Mouse (Mus musculus): ENCODE data around the gene Alpk1.

Alpk1 gene

DNA sequence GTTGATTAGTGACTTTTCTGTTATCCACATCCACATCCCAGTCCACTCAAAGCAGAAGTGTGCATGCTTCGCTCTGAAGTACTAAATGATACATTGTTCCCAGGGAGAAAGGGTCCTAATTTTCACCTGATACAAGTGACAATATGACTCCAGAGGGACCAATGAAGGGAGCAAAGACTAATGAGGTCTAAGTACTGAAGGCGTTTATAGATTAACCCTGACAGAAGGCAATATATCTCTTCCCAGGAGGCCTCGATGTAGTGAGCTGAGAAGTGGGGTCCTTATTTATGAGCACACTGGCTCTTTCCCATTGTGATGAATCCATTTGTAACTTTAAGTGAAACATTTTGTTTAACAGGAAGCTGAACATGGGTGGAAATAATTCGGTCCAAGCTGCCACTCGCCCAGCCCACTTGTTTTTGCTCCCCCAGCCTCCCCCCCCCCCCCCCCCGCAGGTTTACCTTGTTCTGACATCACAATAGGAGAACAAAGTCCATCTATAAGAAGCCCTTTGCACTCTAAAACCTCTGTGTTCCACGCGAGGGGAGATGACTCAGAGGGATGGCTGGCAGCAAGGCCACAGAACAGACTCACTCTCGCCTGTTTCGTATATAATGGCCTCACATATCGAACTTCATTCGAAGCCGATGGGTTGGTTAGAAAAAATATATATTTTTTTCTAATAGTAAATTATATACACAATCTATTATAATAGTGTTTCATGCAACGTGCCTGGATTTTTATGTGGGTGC is 36.5 kb downstream of the Alpk1 start:
- no peak for DNase-seq

DNA sequence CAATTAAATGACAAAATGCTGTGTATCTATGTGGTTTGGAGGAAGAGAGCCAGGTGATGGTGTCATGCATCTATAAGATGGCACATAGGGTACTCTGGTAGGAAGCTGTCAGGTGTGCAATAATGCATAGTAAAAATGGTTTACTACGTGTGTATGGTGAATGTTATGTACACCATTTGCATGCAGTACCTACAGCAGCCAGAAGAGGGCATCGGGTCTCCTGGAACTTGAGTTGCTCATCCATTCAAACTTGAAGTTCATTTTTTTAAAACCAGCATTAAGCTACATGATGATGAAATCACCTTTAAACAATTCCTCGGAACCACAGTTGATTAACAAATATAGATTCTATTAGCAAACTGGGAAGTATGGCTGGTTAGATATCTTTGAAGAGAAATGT is 38.9 kb downstream of the Alpk1 start:
- no peak for DNase-seq

DNA sequence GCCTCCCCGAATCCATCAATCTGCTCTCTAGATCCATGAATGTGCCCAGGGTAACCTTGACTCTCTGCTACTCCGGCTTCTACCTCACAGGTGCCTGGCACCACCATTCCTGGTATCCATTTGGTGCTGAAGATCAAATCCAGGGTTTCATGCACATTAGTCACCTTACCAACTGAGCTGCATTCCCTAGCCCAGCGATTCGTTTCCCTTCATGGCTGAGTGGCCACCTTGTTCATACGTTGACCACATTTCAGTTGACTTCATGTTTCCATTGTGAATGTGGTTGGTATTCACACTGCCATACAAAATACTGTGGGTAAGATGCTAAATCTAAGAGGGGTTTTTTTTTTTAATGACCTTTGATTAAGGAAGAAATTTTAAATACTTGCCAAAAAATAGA is 42.5 kb downstream of the Alpk1 start:
- DNase-seq: no peak

DNA sequence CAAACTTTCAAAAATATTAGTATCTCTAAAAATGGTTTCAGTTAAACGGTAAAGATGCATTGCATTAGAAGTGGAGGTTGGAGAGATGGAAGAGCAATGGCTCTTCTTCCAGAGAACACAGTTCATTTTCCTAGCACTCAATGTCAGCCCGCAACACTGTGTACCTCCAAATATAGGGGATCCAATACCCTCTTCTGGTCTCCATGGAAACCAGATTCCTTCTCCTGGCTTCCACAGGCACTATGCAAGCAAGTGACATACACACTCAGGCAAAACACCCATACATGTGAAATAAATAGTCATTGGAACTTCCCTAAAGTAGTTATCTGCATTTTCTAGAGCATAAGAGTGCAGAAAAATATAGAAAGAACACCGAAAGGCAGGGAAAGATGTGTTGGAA is 44.9 kb downstream of the Alpk1 start:
- no peak for DNase-seq

DNA sequence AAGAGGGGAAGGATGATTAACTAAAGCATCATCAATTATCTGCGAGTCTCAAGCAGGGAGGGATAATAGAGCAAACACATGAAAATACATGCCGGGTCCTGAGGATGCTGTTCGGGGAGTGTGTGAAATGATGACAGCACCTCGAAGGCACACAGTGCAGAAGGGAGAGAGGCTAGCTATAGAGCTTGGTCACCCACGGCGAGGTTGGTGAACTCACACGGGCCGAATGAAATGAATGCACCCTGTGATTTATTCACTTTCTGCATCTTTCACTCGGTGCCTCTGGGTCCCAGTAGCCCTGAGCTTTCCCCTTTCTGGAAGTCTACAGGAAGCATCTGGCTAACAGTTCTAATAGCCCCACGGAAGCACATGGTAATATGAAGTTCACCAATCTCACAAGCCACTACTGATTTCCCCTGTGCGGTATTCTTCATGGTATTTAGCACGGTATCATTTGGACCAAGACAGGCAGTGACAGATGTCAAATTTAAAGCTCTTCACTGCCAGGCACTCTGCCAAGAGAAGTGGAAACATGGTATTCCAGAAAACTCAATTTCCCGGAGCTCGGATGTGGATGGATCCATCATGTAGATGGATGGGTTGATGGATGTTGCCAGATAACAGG is 50.7 kb downstream of the Alpk1 start:
- DNase-seq: no peak

DNA sequence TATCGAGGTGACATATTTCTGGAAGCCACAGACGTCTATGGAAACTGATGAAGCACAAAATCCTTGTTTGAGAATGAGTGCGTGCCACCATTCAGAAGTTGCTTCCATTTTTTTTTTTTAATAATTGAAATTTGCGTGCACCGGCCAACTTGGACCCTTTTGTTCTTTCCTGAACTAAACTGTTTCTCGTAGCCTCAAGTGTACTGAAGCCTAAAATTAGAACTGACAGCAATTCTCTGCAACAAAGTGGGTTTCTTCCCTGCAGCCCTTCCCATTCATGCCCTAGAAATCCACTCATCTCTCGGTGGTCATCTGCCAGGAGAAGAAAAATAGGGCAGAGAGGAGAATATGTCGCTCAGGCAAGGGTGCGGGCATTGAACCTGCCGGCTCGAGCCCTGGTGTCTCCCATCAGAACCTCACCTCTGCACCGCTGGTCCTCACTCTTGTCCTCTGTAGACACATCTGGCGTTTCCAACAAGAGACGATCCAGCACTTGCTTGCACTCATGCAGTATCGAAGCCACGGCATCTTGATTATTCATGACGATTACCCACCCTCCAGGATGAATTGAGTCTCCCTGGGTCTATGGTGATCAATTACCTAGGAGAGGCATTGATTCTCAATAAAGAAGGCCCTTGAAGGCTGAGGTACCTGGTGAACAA is 51.3 kb downstream of the Alpk1 start:
- DNase-seq: no peak

DNA sequence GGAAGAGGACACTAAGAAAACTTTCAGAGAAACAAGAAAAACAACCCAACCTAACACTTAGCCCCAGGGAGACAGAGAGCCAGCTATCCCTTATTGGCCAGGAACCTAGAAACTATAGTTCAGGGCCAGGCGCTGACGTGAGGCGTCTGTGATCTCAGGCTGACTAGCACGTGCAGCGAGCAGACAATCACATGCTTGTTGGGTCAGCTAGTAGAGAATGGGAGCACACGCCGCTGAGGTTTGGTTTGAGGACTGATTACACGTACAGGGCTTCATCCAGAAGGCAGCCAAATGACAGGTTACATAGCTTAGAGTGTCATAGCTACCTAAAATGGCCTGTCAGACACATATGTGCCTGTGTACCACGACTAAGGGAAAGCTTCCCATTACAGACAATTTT is 52.3 kb downstream of the Alpk1 start:
- no peak for DNase-seq

DNA sequence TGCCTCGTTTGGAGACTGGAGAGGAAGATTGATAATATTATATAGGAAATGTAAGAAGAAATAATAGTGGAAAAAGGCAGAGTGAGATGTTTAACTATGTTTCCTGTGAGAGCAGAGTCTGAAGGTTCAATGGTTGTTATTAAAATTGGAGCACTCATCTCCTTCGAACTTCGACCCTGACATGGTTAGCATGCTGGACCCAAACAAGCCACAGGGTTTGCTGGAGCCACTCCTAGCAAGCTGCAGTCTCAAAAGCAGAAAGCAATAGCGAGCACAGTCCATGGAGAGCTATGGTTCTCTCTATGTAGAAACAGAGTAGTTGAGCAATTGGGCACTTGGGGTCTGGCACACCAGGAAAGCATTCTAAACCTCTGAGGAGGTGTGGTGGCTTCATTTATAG is 59.4 kb downstream of the Alpk1 start:
- no peak for DNase-seq

DNA sequence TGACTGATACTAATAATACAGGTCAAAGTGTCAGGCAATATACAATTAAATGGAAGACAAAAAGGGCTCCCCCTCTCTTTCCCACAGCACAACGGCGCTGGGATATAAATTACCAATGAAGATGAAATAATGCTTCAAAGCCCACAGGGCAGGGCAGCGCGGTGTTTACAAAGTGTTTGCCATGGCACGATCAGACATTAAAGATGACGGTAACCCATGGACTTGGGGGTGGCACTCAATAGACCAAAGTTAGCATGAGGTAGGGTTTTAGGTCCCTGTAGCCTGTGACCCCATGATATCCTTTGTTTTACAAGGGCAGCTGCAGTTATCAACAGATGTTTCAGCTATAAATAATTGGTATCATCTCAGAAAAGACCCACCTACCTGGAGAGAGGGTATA is 60.3 kb downstream of the Alpk1 start:
- no peak for DNase-seq

DNA sequence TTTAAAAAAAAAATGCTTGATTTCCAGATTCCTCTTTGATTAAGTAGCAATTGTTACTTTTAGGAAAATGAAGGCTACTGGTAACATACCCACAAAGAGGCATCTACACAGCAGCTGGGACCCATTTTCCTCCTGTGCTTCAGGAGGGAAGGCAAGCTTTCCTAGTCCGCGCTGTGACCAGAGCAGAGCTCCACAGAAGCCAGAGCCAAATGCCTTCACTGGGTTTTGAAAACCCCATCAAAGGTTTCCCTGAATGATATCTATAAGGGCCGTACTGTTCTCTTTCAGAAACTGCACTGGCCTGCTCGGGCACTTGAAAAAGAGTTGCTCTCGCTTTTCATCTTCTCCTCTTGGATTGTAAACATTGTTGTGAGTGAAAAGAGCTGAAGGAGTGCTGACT is 60.7 kb downstream of the Alpk1 start:
- no peak for DNase-seq

DNA sequence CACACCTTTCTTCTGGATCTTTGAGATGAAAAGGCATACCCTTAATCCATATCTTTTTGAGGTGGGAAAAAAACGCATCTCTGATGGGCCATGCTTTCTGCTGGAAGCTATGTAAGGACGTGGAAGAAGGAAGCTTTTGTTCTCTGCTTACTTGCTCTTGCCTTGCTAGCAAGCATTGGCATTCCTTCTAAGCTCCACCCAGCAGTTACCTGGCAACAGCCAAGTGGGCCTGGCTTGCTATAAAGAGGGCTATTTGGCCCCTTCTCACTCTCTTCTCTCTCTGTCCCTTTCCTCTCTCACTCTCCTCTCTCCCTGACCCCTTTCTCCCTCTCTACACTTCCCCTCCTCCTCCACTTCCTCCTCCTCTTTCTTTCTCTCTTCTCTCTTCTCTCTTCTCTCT is 63.6 kb downstream of the Alpk1 start:
- DNase-seq: no peak

DNA sequence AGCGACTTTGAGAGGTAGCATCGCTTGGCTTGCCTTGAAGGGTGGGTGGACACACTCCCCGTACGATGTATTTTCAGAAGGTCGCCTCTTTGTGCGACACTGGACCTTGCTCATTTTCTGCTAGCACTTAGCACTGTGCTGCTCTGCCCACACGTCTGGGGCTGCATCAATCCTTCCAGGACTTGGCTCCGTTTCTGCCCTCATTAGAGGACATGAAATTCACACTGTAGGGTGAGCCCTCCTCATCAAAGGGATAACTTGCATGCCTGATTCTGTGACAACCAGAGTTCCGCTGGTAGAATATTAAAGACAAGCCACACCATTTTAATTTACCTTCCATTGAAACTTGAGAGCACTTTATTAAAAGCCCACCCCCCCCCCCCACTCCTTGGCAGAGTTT is 67.2 kb downstream of the Alpk1 start:
- no peak for DNase-seq

DNA sequence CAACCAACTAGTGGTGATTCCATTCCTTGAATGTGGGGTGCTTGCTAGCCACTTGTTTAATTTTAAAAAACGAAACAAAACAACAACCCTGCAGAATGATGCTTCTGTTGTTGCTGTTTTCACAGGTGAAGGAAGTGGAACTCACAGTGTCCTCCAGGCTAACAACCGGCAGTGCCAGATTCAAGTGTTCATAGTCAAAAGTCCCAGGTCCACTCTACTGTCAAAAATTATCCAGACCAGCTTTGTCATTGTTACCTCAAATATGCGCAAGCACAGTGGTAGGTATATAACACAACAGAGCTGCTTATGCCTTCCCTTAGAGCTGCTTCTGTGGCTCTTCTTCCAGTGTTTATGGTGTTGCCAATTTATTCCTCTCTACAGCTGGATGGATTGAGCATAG is 68.8 kb downstream of the Alpk1 start:
- DNase-seq: no peak

DNA sequence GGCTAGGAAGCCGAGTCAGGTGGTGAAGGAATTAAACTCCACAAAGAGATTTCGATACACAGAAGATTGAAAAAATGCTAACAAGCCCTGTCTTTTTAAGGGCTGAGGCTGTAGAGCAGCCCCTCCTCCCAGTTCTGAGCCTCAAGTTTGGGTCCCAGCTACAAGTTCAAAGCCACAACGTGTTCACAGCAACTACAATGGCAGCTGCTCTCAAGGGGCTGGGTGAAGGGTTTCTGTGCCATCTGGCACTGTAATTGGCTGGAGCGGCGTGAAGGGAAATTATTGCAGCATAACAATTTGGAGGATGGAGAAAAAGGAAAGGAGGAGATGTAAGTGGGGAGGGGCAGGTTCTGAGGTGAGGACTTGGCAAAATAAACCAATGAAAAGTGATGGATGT is 73.2 kb downstream of the Alpk1 start:
- DNase-seq: no peak

DNA sequence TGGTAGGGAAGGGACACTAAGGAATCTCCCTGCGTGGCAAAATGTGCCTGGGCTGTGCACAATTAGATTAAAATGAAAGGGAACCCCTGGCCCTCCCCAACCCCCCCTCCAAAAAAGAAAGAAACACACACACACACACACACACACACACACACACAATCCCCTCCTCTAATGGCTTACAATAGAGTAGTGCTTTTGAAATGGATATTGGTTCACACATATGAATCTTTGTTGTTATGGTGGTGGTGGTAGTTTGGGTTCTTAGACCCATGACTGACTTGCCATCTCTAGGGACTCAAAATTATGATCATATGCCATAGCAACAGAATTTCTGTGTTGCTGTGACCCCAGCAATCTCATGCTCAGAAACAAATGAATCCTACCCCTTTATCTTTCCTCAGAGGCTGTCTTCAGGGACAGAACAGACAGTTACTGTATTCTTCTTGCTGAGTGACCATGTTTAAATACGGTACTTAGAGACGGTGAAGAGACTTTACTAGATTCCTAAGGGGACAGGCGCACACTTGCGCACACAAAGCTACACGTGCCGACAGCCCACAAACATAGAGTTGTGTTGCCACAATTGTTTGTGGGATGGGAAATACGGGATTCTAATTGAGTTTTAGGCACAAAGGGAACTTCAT is 73.8 kb downstream of the Alpk1 start:
- no peak for DNase-seq

DNA sequence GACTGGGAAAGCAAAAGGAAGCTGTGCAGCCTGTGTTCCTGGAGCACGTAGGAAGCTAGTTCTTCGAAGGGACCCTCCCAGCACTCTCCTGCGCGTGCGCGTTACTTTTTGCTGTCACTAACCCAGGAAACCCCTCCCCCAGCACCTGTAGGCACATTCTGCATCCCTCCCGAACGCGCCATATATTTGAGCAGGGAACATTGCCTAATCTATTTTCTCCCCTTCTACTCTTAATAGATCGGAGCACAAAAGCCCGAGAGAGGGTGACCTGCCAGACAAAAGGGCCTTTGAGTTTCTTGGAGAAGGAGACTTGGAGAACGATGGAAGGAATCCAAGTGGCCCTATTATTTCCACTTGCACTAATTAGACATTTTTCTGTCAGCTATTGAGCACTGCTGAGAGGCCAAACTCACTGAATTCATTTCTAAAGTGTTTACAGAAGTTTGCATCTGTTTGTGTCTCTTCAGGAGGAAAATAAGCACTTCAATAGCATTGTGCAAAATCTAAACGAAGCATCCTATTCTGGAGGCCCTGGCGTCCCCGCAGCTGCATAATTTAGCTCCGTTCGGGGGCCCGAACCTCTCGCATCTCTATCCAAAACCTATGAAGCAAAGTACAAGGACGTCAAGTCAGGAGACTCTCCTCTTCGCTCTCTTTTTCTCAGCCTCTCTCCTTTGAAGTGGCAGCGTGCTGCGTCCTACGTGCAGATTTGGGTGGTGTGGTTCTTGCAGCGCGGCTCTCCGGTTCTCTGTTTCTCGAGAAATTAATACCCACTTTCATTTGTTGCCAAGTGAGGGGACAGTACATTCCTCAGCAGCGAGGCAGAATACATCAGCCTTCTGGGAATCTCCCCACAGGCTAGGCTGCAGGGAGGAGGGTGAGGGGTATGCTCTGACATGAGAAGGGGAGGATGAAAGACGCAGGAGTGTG is 74.5 kb downstream of the Alpk1 start:
- DNase-seq: no peak

DNA sequence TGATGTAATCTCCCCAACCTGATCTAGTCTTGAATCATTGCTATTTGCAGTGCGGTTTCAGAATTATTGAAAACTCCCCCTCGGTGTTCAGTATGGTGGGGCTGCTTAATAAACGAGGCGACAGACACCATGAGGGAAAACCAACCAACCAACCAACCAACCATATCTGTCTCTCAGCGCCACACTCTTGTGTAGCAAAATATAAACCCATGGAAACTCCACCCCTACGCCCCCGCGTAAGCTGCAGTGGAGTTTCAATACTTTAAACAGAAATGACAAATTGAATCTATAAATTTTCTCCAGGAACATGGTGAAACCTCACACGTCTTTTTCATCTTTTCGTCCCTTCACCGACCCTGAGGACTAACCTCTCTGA is 75.2 kb downstream of the Alpk1 start:
- no peak for DNase-seq

DNA sequence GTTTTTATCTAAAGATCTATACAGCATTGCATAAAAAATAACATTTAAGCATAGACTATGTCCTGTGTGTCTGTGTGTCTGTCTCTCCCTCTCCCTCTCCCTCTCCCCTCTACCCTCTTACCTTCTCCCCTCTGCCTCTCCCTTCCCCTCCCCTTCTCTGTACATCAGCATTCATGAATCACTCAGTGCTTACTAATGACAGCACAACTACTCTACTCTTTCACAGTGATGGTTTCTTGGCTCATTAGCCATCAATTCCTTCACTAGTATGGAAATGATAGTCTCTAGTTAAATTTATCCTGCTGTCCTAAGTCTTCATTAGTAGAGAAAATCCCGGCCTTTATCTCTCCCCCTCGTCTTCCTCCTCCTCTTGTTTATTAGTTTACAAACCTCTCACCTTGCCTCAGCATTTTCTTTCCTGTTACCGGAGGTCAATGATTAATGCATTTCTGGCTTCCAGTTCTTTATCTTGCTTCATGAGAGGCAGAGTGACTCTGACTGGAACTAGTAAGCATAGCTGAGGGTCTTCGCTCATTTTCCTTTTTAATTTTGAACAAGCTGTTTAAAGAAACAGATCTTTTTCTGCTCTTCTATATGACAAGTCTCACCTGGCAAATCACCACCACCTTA is 79.0 kb downstream of the Alpk1 start:
- DNase-seq: no peak

DNA sequence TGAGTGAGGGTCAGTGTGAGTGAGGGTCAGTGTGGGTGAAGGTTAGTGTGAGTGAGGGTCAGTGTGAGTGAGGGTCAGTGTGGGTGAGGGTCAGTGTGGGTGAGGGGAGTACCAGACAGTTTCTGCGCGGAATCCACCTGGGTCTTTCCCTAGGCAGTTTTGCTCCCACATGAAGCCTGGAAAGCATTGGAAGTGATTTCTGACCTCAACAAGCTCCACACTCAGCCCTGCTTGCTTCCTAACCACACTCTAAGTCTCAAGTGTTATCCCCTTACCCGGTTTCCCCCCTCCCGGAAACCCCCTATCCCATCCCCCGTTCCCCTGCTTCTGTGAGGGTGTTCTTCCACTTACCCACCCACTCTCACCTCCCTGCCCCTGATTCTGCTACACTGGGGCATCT is 81.7 kb downstream of the Alpk1 start:
- no peak for DNase-seq

DNA sequence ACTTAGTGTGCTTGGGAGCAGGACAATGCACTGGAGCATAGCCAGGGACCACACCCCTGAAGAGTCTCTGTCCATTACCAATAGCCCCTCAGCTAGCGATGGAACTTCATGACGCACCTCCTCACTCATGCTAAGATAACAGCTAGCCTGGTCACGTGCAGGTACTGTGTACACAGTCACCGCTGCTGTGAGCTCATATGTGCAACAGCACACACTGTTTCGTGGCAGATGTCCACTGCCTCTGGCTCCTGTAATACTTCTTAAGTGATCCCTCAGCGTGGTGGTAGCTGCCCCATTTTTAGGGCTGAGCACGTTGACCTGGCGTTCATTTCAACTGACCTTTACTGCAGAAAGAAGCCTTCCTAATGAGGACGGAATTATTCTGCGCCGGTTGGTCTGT is 83.8 kb downstream of the Alpk1 start:
- no peak for DNase-seq

DNA sequence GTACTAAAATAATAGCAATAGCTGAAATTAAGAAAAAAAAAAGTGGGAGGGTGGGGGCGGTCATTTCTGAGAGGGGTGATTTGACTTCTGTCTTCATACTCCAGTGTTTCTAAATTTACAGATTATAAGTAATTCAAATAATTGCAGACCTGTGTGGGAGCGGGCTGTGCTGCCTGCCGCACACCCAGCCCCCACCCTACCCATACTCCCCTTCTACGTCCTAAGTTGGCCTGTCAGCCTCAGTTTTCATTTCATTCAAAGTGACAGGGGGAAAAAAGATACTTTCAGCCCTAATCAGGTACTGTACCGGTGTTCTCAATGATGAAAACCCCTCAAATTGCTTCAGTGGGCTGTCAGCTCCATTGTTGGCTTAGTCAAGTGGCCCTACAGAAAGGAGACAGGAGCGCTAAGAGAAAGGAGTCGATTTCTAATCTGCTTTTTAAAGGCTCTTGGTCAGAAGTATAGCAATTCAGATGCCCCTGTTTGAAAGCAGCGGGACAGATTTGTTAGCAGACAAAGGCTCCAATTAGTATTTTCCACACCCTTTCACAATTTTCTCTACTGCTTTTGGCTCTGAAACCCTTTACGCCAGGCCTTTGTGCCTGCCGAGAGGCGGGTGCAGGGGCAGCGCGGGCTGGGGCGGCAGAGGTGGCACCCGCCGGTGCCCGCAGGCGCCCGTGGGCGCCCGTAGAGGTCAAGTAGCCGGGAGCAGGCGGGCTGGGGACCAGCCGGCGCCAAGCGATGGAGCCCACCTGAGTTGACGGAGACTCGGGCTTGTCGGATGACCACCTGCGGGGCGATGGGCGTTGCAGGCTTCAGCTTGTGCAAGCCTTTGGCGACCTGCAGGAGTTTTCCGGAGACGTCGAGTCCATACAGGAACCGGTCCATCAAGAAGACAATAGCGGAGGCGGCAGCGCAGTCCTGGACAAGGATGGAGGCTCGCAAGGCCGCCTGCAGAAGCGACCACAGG is 85.2 kb downstream of the Alpk1 start:
- no peak for DNase-seq
